Comparison of ENCODE assay signal across 15 mouse cellular contexts in genomic region chr3:144257196-144257595, GRCm38 (mm10).
"Had no signal": no experiment of that assay in that cellular context is flagged by ENCODE, and none has a peak within 500 bp of the region (broad histone marks: within the 10 kb centered on the region; RNA-seq: fewer than 3 reads in every experiment).

No protein-coding gene starts in this region.

- H3K4me3 ChIP-seq: layer of hippocampus, adult 2 months; limb, embryonic 12.5 days; liver, embryonic 13.5 days; lung, embryonic 15.5 days; midbrain, embryonic 13.5 days had no signal

- H3K27ac ChIP-seq: kidney, postnatal 0 days; layer of hippocampus, adult 2 months; limb, embryonic 12.5 days; liver, embryonic 13.5 days; lung, embryonic 15.5 days; macrophage; midbrain, embryonic 13.5 days had no signal

- H3K9me3 ChIP-seq: limb, embryonic 12.5 days; liver, embryonic 13.5 days; lung, embryonic 15.5 days; midbrain, embryonic 13.5 days had no signal

- H3K4me1 ChIP-seq: liver, embryonic 13.5 days had no signal

- ATAC-seq: liver, postnatal 0 days had no signal

- DNase-seq: kidney, postnatal 4 days; liver; liver, embryonic 13.5 days; liver, postnatal 0 days; lung, postnatal 14 days; right cerebral cortex, postnatal 4 days; spleen, adult 18-20 months; thymus, adult 18-20 months; thymus, postnatal 14 days had no signal

- H3K27me3 ChIP-seq: limb, embryonic 12.5 days; liver, embryonic 13.5 days; lung, embryonic 15.5 days; midbrain, embryonic 13.5 days had no signal

- H3K36me3 ChIP-seq: limb, embryonic 12.5 days; liver, embryonic 13.5 days; lung, embryonic 15.5 days; midbrain, embryonic 13.5 days had no signal

- H3K9ac ChIP-seq: limb, embryonic 12.5 days; liver, embryonic 13.5 days; liver, postnatal 0 days; lung, embryonic 15.5 days; midbrain, embryonic 13.5 days had no signal

- H3K4me2 ChIP-seq: limb, embryonic 12.5 days; liver, embryonic 13.5 days; lung, embryonic 15.5 days; midbrain, embryonic 13.5 days had no signal
